Mouse (Mus musculus): ENCODE data around the gene Gm21739. TPM values are rescaled to one million over a fixed set of nuclear protein-coding genes. Genes with fewer than 3 reads are reported as not detected.
"Not testable (repeated sequence)": the region's sequence is repeated elsewhere in the genome, so short reads cannot be mapped to it uniquely, and the experiment has no call there.

Gm21739 gene
- not detected for total RNA-seq (2021)
- long read RNA-seq, experiment 1 = 0 reads
- long read RNA-seq, experiment 2 = 0 reads

GRCm38 (mm10) chrY:44264344-44264743 lies at the start of gene Gm21739:
Gene Gm21739 (minus strand): TSS chrY:44264444.
- DNase-seq = not testable (repeated sequence)
